Mouse (Mus musculus) midbrain, embryonic 16.5 days (tissue): Measurements from ENCODE around the gene Rtkn. TPM values are rescaled to one million over a fixed set of nuclear protein-coding genes. Genes with fewer than 3 reads are reported as not detected.

ENCODE experiments used
- ATAC-seq: fragments of 200-750 bp; cut with Nextera tagmentation; 2 replicates; pipeline ENCODE4 v1.8.0; 2017; ENCODE audit warnings: moderate TSS enrichment
- H3K27ac ChIP-seq: fragments of 300-500 bp; sonication (generic); 2 replicates; pipeline ENCODE4 v1.5.1; 2014; ENCODE audit warnings: mild to moderate bottlenecking, low read length, mixed read lengths
- H3K27me3 ChIP-seq: fragments of 300-500 bp; sonication (generic); 2 replicates; pipeline ENCODE4 v1.6.1; 2014; ENCODE audit warnings: low read depth, low read length, mixed read lengths; ENCODE audit not compliant: control insufficient read depth, insufficient read depth
- H3K36me3 ChIP-seq: fragments of 300-500 bp; sonication (generic); 2 replicates; pipeline ENCODE4 v1.6.1; 2014; ENCODE audit warnings: mild to moderate bottlenecking, low read length, moderate library complexity, mixed read lengths; ENCODE audit not compliant: control insufficient read depth, insufficient read depth
- H3K4me1 ChIP-seq: fragments of 300-500 bp; sonication (generic); 2 replicates; pipeline ENCODE4 v1.6.1; 2014; ENCODE audit warnings: mild to moderate bottlenecking, low read length, mixed read lengths; ENCODE audit not compliant: control insufficient read depth, insufficient read depth
- H3K4me2 ChIP-seq: fragments of 300-500 bp; sonication (generic); 2 replicates; pipeline ENCODE4 v1.6.1; 2014; ENCODE audit warnings: mild to moderate bottlenecking, low read length, mixed read lengths
- H3K4me3 ChIP-seq: fragments of 300-500 bp; sonication (generic); 2 replicates; pipeline ENCODE4 v1.5.1; 2014; ENCODE audit warnings: low read depth, mild to moderate bottlenecking, low read length, moderate library complexity, mixed read lengths
- H3K9ac ChIP-seq: fragments of 300-500 bp; sonication (generic); 2 replicates; pipeline ENCODE4 v1.6.1; 2014; ENCODE audit warnings: low read depth, low read length, mixed read lengths
- H3K9me3 ChIP-seq: fragments of 300-500 bp; sonication (generic); replicated peaks from 2 replicates; pipeline ENCODE4 v1.6.1; 2014; ENCODE audit warnings: mild to moderate bottlenecking, low read length, mixed read lengths; ENCODE audit not compliant: control insufficient read depth, poor library complexity, severe bottlenecking
- WGBS: fragments of 180-500 bp; shearing (Covaris S2); extraction: QIAGEN DNeasy Blood & Tissue Kit; methylation state at CpG from one replicate; pipeline ENCODE4 v1.1.7; 2014; 5-methylcytosine and 5-hydroxymethylcytosine counted together
- polyA plus RNA-seq: library from polyadenylated mRNA; unstranded; fragments of >200 nt; fragmentation: Nextera tagmentation; extraction: Ambion mirVana; gene quantifications from 2 replicates; pipeline ENCODE4 v1.2.1, GENCODE M21; 2015

Rtkn gene
- polyA plus RNA-seq, 1 experiment from 2014 or later, result 10.7 TPM

- H3K9ac ChIP-seq, result peak overlapping the region; percentile 80
- H3K4me1 ChIP-seq, result peaks cover 34% of the 10 kb centered on the region
- no peak; the same call in 1 of the 2 replicates for ATAC-seq
- peaks cover 14% of the 10 kb centered on the region for H3K36me3 ChIP-seq
- WGBS, result 1% methylated on average over 40 of the region's 52 CpGs
- peak overlapping the region; percentile 98 for H3K4me2 ChIP-seq
- peak overlapping the region; percentile 70 for H3K4me3 ChIP-seq
- H3K9me3 ChIP-seq, result no peaks in the 10 kb centered on the region
- peak overlapping the region; percentile 94 for H3K27ac ChIP-seq
- H3K27me3 ChIP-seq, result no peaks in the 10 kb centered on the region
Observed at GRCm38 (mm10) chr6:83121863-83122710, 13.2 kb upstream of the Rtkn start.

- Histone ChIP-seq H3K4me1 (peaks cover 34% of the 10 kb centered on the region), H3K27ac (peak overlapping the region; percentile 23; the same call in 1 of the 2 replicates), H3K4me2 (0 out of 2 replicates have a peak overlapping the region, but pooled peaks have one; percentile 98), H3K9ac (no peak overlapping the region), H3K27me3 (no peaks in the 10 kb centered on the region), H3K36me3 (peaks cover 9% of the 10 kb centered on the region; the same call in 1 of the 2 replicates), H3K9me3 (no peaks in the 10 kb centered on the region), H3K4me3 (no peak overlapping the region)
- 81% methylated on average over 5 of the region's 5 CpGs for WGBS
- no peak for ATAC-seq
Observed at GRCm38 (mm10) chr6:83122961-83123360, 12.3 kb upstream of the Rtkn start.

DNA sequence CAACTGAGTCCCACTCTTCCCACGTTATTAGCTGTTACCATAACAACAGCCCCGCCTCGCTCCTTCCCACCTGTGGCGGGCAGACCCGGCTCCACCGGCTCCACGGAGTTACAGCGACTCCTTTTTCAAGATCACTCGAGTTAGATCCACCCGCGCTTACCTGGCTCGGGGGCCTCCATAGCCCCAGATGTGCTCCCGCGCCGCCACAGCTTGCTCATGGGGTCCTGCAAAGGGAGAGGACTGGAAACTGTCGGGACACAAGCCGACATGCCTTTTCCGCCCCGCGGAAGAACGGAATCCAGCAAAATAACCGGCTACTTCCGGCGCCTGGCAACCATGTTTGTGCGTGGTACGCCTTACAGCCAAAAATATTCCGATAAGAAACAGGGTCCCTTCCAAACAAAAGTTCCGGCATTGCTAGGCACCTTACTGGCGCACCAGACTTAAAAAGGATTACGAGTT, 10.4 kb upstream of the Rtkn start:
- no peaks in the 10 kb centered on the region for H3K36me3 ChIP-seq
- under 1% methylated on average over 30 of the region's 30 CpGs for WGBS
- peaks cover 28% of the 10 kb centered on the region for H3K4me1 ChIP-seq
- no peaks in the 10 kb centered on the region for H3K9me3 ChIP-seq
- H3K27ac ChIP-seq, result peak overlapping the region; percentile 38; the same call in 1 of the 2 replicates
- H3K9ac ChIP-seq, result peak overlapping the region; percentile 69
- no peaks in the 10 kb centered on the region for H3K27me3 ChIP-seq
- H3K4me2 ChIP-seq, result peak overlapping the region; percentile 88
- ATAC-seq, result peak; percentile 4; the same call in 1 of the 2 replicates
- peak overlapping the region; percentile 74 for H3K4me3 ChIP-seq

DNA sequence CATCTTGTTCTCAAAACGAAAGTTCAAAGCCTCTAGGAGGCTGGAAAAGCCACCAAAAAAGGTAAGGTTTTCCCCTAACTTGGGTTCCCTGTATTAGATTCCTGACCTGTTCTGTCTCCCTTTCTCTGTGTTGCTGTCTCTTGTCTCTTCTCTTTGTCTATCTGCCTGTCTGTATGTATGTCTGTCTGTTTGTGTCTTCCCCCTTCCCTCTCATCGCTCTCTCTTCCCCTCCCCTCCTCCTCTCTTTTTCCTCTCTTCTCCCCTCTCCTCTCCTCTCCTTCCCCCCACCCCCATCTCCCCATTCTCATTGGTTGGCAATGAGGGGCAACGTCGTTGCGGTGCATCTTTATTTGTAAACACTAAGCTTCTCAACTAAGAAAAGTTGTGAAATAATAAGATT, 9.9 kb upstream of the Rtkn start, which contains the start of gene Ino80b:
TSS of gene Ino80b (minus strand) at position 101 of the 400 bp plus-strand sequence.
- peak within 1 kb of the TSS; percentile 88 for H3K4me2 ChIP-seq
- H3K9ac ChIP-seq, result peak within 1 kb of the TSS; percentile 69
- no peaks in the 10 kb centered on the region for H3K9me3 ChIP-seq
- peak within 1 kb of the TSS; percentile 38; the same call in 1 of the 2 replicates for H3K27ac ChIP-seq
- H3K4me1 ChIP-seq, result peaks cover 23% of the 10 kb centered on the region
- H3K4me3 ChIP-seq, result peak within 1 kb of the TSS; percentile 74
- WGBS, result 28% methylated on average over 5 of the region's 5 CpGs
- no peaks in the 10 kb centered on the region for H3K36me3 ChIP-seq
- ATAC-seq, result no peak
- H3K27me3 ChIP-seq, result no peaks in the 10 kb centered on the region

DNA sequence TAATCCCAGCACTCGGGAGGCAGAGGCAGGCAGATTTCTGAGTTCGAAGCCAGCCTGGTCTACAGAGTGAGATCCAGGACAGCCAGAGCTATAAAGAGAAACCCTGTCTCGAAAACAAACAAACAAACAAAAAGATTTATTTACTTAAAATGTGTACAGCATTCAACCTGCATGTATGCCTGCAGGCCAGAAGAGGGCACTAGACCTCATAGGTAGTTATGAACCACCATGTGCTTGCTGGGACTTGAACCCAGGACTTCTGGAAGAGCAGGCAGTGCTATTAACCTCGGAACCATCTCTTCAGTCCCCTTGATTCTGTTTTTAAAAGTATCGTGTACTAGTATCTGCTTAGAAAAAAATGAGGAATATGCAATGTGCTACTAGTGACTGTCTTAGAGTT, 7.8 kb upstream of the Rtkn start:
- no peak overlapping the region for H3K9ac ChIP-seq
- no peak overlapping the region for H3K27ac ChIP-seq
- no peak overlapping the region for H3K4me3 ChIP-seq
- H3K4me1 ChIP-seq, result peaks cover 15% of the 10 kb centered on the region
- no peaks in the 10 kb centered on the region for H3K36me3 ChIP-seq
- no peaks in the 10 kb centered on the region for H3K27me3 ChIP-seq
- WGBS, result 97% methylated on average over 5 of the region's 5 CpGs
- H3K4me2 ChIP-seq, result no peak overlapping the region
- no peaks in the 10 kb centered on the region for H3K9me3 ChIP-seq
- no peak for ATAC-seq

- H3K4me1 ChIP-seq, result peaks cover under 1% of the 10 kb centered on the region
- no peak overlapping the region for H3K9ac ChIP-seq
- no peak for ATAC-seq
- no peak overlapping the region for H3K4me2 ChIP-seq
- H3K27ac ChIP-seq, result no peak overlapping the region
- H3K27me3 ChIP-seq, result peaks cover 8% of the 10 kb centered on the region
- no peaks in the 10 kb centered on the region for H3K36me3 ChIP-seq
- no peak overlapping the region for H3K4me3 ChIP-seq
- WGBS, result 90% methylated on average over 6 of the region's 6 CpGs
- no peaks in the 10 kb centered on the region for H3K9me3 ChIP-seq
Observed at GRCm38 (mm10) chr6:83131469-83132034, 3.7 kb upstream of the Rtkn start.

DNA sequence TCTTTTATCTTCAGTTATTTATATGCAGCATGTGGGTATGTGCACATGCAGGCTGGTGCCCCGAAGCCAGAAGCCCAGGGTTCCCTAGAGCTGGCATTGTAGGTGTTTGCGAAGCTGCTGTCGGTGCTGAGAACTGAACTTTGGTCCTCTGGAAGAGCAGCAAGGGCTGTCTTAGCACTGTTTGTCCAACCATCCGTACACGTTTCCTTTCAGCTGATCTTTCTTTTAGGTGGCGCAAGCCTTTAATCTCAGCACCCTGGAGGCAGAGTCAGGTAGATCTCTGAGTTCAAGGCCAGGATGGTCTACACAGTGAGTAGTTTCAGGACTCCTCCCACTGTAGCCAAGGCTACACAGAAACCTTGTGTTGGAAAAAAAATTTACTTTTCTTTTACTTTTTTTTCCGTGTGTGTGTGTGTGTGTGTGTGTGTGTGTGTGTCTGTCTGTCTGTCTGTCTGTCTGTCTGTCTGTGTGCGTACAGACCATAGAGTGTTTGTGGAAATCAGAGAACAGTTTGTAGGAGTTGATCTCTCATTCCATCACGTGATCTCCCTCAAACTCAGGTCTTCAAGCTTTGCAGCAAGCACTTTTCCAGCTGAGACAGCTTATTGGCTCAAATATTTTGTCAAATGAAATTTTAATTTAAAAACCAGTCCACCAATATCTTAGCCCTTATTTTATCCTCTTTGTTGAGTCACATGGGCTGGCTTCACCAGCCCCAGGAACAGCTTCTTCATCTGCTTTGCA, 2.9 kb upstream of the Rtkn start:
- H3K27me3 ChIP-seq, result peaks cover 13% of the 10 kb centered on the region
- no peak overlapping the region for H3K27ac ChIP-seq
- WGBS, result 86% methylated on average over 9 of the region's 9 CpGs
- H3K4me1 ChIP-seq, result peaks cover 7% of the 10 kb centered on the region
- no peak for ATAC-seq
- no peaks in the 10 kb centered on the region for H3K9me3 ChIP-seq
- no peak overlapping the region for H3K9ac ChIP-seq
- H3K4me2 ChIP-seq, result no peak overlapping the region
- no peaks in the 10 kb centered on the region for H3K36me3 ChIP-seq
- H3K4me3 ChIP-seq, result no peak overlapping the region

DNA sequence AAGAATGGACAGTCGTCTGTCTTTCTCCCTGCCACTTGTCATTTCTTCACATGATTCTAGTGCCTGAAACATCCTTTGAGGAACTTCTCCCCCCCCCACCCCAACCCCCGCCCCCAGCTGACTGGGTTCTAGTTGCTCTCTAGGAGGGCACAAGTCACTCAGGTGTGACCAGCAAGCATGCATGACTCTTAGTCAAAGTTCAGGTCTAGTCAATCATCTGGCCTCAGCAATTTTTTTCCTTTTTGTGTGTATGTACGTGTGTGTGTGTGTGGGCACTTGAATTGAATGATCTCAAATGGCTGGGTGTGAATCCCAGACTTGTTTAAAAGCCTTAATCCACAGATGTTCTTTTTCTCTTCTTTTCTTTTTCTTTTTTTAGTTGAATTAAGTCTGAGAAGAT, 1.0 kb upstream of the Rtkn start:
- Histone ChIP-seq H3K27me3 (peaks cover 13% of the 10 kb centered on the region), H3K9me3 (no peaks in the 10 kb centered on the region), H3K9ac (no peak overlapping the region), H3K4me3 (no peak overlapping the region), H3K4me2 (no peak overlapping the region), H3K27ac (no peak overlapping the region), H3K4me1 (peaks cover 19% of the 10 kb centered on the region), H3K36me3 (no peaks in the 10 kb centered on the region)
- no peak for ATAC-seq
- WGBS, result 76% methylated on average over 3 of the region's 3 CpGs
